Mouse (Mus musculus): ENCODE measurements around the gene Wdr66. TPM values are rescaled to one million over a fixed set of nuclear protein-coding genes. Genes with fewer than 3 reads are reported as not detected.

Gene Wdr66
- polyA plus RNA-seq, 1 experiment, result 1.3 TPM

DNA sequence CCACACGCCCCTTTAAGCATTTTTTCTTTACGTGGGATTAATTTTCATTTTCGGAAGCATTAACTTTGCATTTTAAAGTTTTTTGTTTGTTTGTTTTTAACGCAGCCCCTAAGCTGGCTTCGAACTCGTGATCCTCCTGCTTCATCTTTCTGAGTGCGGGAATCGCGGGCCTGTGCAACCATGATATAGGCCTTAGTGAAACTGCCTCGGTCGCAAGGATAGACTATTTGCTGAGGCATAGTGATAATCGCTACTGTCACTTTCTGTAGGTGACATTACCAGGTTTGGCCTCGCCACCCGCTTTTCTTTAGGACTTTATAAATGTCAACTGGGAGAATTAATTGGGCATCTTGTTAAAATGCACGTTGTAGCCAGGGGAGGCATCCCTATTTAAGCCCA lies 23.4 kb upstream of the Wdr66 start:
- H3K4me3 ChIP-seq (replicated peaks; ENCODE audit: insufficient read depth, low read depth, low read length), result peak overlapping the region; percentile 75
- TF ChIP-seq CTCF (IDR thresholded peaks at IDR 0.05; ENCODE audit: borderline replicate concordance, insufficient read depth, low read depth, low read length) (no peak), POLR2A (IDR thresholded peaks at IDR 0.05; ENCODE audit: borderline replicate concordance, insufficient read depth, low read length) (no peak)
- H3K27ac ChIP-seq (ENCODE audit: insufficient read depth, low read length), result no peak overlapping the region
- no peak for DNase-seq
- no peaks in the 10 kb centered on the region for H3K27me3 ChIP-seq (ENCODE audit: control insufficient read depth, insufficient read depth, low read length)
- 5% methylated on average over 15 of the region's 15 CpGs for WGBS
- no peaks in the 10 kb centered on the region for H3K4me1 ChIP-seq (ENCODE audit: control insufficient read depth, insufficient read depth, low read length)

DNA sequence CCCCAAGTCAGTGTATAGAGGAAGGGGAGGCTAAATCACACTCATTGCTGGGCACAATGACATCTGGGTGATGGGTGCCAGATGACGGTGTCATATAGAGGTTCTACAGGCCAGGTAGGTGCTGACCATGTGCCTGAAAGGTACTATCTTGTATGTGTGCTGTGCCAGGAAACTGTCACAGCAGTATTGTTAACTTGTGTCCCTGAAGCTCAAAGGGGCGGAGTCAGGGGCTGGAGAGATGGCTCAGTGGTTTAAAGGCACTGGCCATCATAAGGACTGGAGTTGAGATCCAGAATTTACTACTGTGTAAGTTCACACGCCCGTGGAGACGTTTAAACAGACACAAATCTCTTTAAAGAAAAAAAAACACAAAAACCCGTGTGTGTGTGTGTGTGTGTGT lies 22.6 kb upstream of the Wdr66 start:
- DNase-seq, result no peak
- H3K27ac ChIP-seq (ENCODE audit: insufficient read depth, low read length), result no peak overlapping the region
- no peaks in the 10 kb centered on the region for H3K4me1 ChIP-seq (ENCODE audit: control insufficient read depth, insufficient read depth, low read length)
- H3K4me3 ChIP-seq (replicated peaks; ENCODE audit: insufficient read depth, low read depth, low read length), result no peak overlapping the region
- TF ChIP-seq CTCF (IDR thresholded peaks at IDR 0.05; ENCODE audit: borderline replicate concordance, insufficient read depth, low read depth, low read length) (no peak), POLR2A (IDR thresholded peaks at IDR 0.05; ENCODE audit: borderline replicate concordance, insufficient read depth, low read length) (no peak)
- H3K27me3 ChIP-seq (ENCODE audit: control insufficient read depth, insufficient read depth, low read length), result no peaks in the 10 kb centered on the region
- WGBS, result 78% methylated on average over 6 of the region's 6 CpGs

DNA sequence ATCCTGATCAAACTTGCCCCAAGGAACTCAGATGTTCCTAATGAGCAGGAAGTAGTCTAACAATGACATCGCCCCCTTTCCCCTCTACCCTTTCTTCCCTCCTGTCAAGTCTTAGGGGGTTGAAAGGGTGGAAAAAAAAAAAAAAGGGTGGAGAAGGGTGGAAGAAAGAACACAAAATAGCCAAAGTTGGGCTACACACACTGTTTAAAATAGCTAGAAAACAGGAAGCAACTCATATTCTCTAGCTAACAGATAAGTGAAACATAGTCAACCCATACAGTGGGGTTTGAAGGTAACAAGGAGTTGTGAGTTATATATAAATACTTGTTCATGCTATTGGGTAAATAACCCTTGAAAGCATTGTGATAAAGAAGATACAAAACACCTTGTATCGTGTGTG lies 19.7 kb upstream of the Wdr66 start:
- no peak for DNase-seq
- no peak for TF ChIP-seq POLR2A (IDR thresholded peaks at IDR 0.05; ENCODE audit: borderline replicate concordance, insufficient read depth, low read length)
- TF ChIP-seq CTCF (IDR thresholded peaks at IDR 0.05; ENCODE audit: borderline replicate concordance, insufficient read depth, low read depth, low read length), result no peak
- Histone ChIP-seq H3K4me3 (replicated peaks; ENCODE audit: insufficient read depth, low read depth, low read length) (no peak overlapping the region), H3K27ac (ENCODE audit: insufficient read depth, low read length) (no peak overlapping the region), H3K4me1 (ENCODE audit: control insufficient read depth, insufficient read depth, low read length) (no peaks in the 10 kb centered on the region), H3K27me3 (ENCODE audit: control insufficient read depth, insufficient read depth, low read length) (no peaks in the 10 kb centered on the region)
- WGBS, result 94% methylated on average over 2 of the region's 2 CpGs

DNA sequence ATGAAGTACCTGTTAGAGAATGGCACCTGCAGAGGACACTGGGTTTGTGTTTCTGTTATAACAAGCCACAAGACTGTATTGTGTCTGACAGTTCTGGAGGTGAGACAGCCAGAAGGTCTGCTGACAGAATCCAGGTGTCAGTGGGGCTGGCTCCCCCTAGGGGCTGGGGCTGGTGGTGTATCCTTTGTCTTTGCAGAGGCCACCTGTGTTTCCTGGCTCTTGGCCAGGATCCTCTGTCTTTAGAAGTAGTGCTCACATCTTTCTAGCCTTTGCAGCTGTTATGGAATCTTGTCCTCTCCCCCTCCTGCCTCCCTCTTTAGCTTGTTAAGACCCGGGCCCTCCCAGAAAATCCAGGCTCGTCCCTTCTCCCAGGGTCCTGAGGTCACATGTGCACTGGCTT lies 16.2 kb upstream of the Wdr66 start:
- DNase-seq, result peak; percentile 33 to 41
- H3K4me3 ChIP-seq (replicated peaks; ENCODE audit: insufficient read depth, low read depth, low read length), result no peak overlapping the region
- TF ChIP-seq CTCF (IDR thresholded peaks at IDR 0.05; ENCODE audit: borderline replicate concordance, insufficient read depth, low read depth, low read length) (peak; percentile 64), POLR2A (IDR thresholded peaks at IDR 0.05; ENCODE audit: borderline replicate concordance, insufficient read depth, low read length) (no peak)
- H3K4me1 ChIP-seq (ENCODE audit: control insufficient read depth, insufficient read depth, low read length), result no peaks in the 10 kb centered on the region
- no peaks in the 10 kb centered on the region for H3K27me3 ChIP-seq (ENCODE audit: control insufficient read depth, insufficient read depth, low read length)
- H3K27ac ChIP-seq (ENCODE audit: insufficient read depth, low read length), result no peak overlapping the region
- 31% methylated on average over 2 of the region's 2 CpGs for WGBS

DNA sequence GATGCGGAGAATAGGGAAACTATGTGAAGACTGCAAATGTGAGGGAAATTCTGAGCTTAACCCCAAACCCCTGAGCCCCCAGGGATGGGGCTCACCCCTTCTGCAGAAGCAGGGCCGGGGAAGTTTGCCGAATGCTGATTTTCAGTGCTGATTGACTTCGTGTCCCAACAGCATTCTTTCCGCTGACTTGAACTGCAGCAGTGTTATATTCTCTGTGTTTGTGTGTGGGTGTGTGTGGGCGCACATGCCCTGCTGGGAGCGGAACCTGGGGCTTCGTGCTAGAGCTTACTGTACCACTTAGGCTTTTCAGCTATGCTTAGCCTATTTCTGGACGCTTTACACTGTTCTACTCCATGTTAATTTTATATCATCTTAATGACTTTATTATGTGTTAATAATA lies 15.5 kb upstream of the Wdr66 start:
- Histone ChIP-seq H3K27ac (ENCODE audit: insufficient read depth, low read length) (no peak overlapping the region), H3K4me3 (replicated peaks; ENCODE audit: insufficient read depth, low read depth, low read length) (no peak overlapping the region), H3K27me3 (ENCODE audit: control insufficient read depth, insufficient read depth, low read length) (no peaks in the 10 kb centered on the region), H3K4me1 (ENCODE audit: control insufficient read depth, insufficient read depth, low read length) (no peaks in the 10 kb centered on the region)
- WGBS, result 75% methylated on average over 9 of the region's 9 CpGs
- TF ChIP-seq POLR2A (IDR thresholded peaks at IDR 0.05; ENCODE audit: borderline replicate concordance, insufficient read depth, low read length) (no peak), CTCF (IDR thresholded peaks at IDR 0.05; ENCODE audit: borderline replicate concordance, insufficient read depth, low read depth, low read length) (no peak)
- DNase-seq, result no peak

DNA sequence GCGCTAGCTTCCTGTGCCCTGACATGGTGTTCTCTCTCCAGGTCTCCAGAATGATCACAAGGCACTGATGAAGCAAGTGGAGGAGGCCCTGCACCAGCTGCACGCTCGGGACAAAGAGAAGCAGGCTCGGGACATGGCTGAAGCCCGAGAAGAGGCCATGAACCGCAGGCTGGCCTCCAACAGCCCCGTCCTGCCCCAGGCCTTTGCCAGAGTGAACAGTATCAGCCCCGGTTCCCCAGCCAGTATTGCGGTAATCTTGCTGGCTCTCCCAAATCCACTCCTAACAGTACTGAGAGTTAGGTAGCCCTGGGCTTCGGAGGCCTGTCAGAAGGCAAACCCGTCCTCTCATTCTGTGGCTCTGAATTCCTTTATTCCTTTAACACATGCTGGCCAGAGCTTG lies 12.4 kb upstream of the Wdr66 start:
- TF ChIP-seq POLR2A (IDR thresholded peaks at IDR 0.05; ENCODE audit: borderline replicate concordance, insufficient read depth, low read length) (no peak), CTCF (IDR thresholded peaks at IDR 0.05; ENCODE audit: borderline replicate concordance, insufficient read depth, low read depth, low read length) (no peak)
- no peak overlapping the region for H3K27ac ChIP-seq (ENCODE audit: insufficient read depth, low read length)
- H3K27me3 ChIP-seq (ENCODE audit: control insufficient read depth, insufficient read depth, low read length), result no peaks in the 10 kb centered on the region
- no peaks in the 10 kb centered on the region for H3K4me1 ChIP-seq (ENCODE audit: control insufficient read depth, insufficient read depth, low read length)
- DNase-seq, result no peak
- H3K4me3 ChIP-seq (replicated peaks; ENCODE audit: insufficient read depth, low read depth, low read length), result no peak overlapping the region
- WGBS, result 91% methylated on average over 11 of the region's 11 CpGs

DNA sequence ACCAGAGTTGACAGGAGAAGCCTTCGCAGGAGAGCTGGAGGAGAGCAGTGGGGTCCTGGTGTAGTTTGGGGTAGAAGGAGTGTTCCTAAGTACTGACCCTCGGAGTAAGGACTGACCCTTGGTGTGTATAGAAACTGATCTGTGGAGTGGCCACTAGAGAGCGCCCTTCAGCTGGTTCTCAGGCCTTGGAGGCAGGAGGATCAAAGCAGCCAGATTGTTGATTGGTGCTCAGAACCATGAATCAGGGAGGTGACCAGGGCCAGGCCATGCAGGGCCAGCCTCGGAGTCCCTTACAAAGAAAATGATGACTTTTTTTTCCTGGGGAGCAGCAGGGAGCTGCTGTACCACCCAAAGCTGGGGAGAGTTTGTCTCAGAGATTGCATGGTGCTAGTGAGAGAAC lies 6.4 kb upstream of the Wdr66 start:
- Histone ChIP-seq H3K4me3 (replicated peaks; ENCODE audit: insufficient read depth, low read depth, low read length) (no peak overlapping the region), H3K4me1 (ENCODE audit: control insufficient read depth, insufficient read depth, low read length) (no peaks in the 10 kb centered on the region), H3K27me3 (ENCODE audit: control insufficient read depth, insufficient read depth, low read length) (no peaks in the 10 kb centered on the region), H3K27ac (ENCODE audit: insufficient read depth, low read length) (no peak overlapping the region)
- peak; percentile 53 to 61 for DNase-seq
- 8% methylated on average over 4 of the region's 4 CpGs for WGBS
- TF ChIP-seq POLR2A (IDR thresholded peaks at IDR 0.05; ENCODE audit: borderline replicate concordance, insufficient read depth, low read length) (no peak), CTCF (IDR thresholded peaks at IDR 0.05; ENCODE audit: borderline replicate concordance, insufficient read depth, low read depth, low read length) (peak; percentile 75)

DNA sequence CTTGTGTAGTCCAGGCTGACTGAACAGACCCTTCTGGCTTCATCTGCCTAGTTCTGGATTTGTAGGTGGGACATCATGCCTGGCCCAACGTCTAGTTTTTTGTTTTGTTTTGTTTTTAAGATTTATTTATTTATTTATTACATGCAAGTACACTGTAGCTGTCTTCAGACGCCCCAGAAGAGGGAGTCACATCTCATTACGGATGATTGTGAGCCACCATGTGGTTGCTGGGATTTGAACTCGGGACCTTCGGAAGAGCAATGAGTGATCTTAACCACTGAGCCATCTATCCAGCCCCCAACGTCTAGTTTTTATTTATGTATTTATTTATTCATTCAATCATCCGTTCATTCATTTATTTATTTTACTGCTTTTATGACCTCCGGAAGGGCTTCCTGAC lies 512 bp upstream of the Wdr66 start:
- DNase-seq, result no peak
- WGBS, result 66% methylated on average over 8 of the region's 8 CpGs
- Histone ChIP-seq H3K27ac (ENCODE audit: insufficient read depth, low read length) (no peak overlapping the region), H3K4me1 (ENCODE audit: control insufficient read depth, insufficient read depth, low read length) (no peaks in the 10 kb centered on the region), H3K27me3 (ENCODE audit: control insufficient read depth, insufficient read depth, low read length) (no peaks in the 10 kb centered on the region), H3K4me3 (replicated peaks; ENCODE audit: insufficient read depth, low read depth, low read length) (no peak overlapping the region)
- no peak for TF ChIP-seq CTCF (IDR thresholded peaks at IDR 0.05; ENCODE audit: borderline replicate concordance, insufficient read depth, low read depth, low read length)
- no peak for TF ChIP-seq POLR2A (IDR thresholded peaks at IDR 0.05; ENCODE audit: borderline replicate concordance, insufficient read depth, low read length)
